Mouse (Mus musculus) left cerebral cortex, postnatal 25 days (tissue): ENCODE measurements at regions not wholly inside any gene's neighbourhood (a gene's known extent, or its start where the extent isn't known, plus 50 kb on each side); places are given as distances from the start of the nearest gene placed in this dataset.

Experiments
- DNase-seq, 2 experiments: peaks; one replicate each; pipeline ENCODE4 v3.0.0; 2022; ENCODE audit warnings: low spot score in 2 of 2, mixed read lengths in 1 of 2
- intact Hi-C: fragments of 180-260 bp; cut with DNase I; formaldehyde crosslinking; loops from one replicate; pipeline ENCODE4 v1.15.1; 2025

- no peak for DNase-seq
- intact Hi-C loops, result no loop called here
Observed at GRCm38 (mm10) chr12:71370091-71370490, 60.4 kb downstream of the Dact1 start.

GRCm38 (mm10) chr12:71371948-71372347 is 62.3 kb downstream of the Dact1 start:
- intact Hi-C loops, result no loop called here
- DNase-seq, result no peak

- intact Hi-C loops, result no loop called here
- no peak for DNase-seq
Observed at GRCm38 (mm10) chr12:71373633-71374032, 63.9 kb downstream of the Dact1 start.

- DNase-seq, result peak; percentile 13 to 61
Observed at GRCm38 (mm10) chr12:71376446-71376845, 66.8 kb downstream of the Dact1 start.

GRCm38 (mm10) chr12:71376966-71377365 is 67.3 kb downstream of the Dact1 start:
- intact Hi-C loops, result no loop called here
- DNase-seq, result no peak

More at GRCm38 (mm10) chr12:71376446-71376845, 66.8 kb downstream of the Dact1 start:
- intact Hi-C loops, result no loop called here

GRCm38 (mm10) chr12:71379626-71380423 is 70.1 kb downstream of the Dact1 start:
- intact Hi-C loops, result no loop called here
- no peak for DNase-seq

- intact Hi-C loops, result no loop called here
- DNase-seq, result no peak
Observed at GRCm38 (mm10) chr12:71380424-71380761, 70.7 kb downstream of the Dact1 start.

GRCm38 (mm10) chr12:71386251-71386650 is 76.6 kb downstream of the Dact1 start:
- intact Hi-C loops, result no loop called here
- no peak for DNase-seq

GRCm38 (mm10) chr12:71391481-71391880 is 81.8 kb downstream of the Dact1 start:
- DNase-seq, result peak in 1 of 2 experiments; percentile 58
- intact Hi-C loops, result no loop called here

GRCm38 (mm10) chr12:71393752-71394151 is 84.1 kb downstream of the Dact1 start:
- no peak for DNase-seq
- intact Hi-C loops, result no loop called here

GRCm38 (mm10) chr12:71397456-71397855 is 87.8 kb downstream of the Dact1 start:
- intact Hi-C loops, result no loop called here
- peak in 1 of 2 experiments; percentile 61 for DNase-seq

GRCm38 (mm10) chr12:71398701-71399100 is 89.0 kb downstream of the Dact1 start:
- intact Hi-C loops, result no loop called here
- peak in 1 of 2 experiments; percentile 12 for DNase-seq

GRCm38 (mm10) chr12:71400201-71400600 is 90.5 kb downstream of the Dact1 start:
- intact Hi-C loops, result no loop called here
- peak in 1 of 2 experiments; percentile 19 for DNase-seq

GRCm38 (mm10) chr12:71401621-71402416 is 92.1 kb downstream of the Dact1 start:
- intact Hi-C loops, result no loop called here
- no peak for DNase-seq

GRCm38 (mm10) chr12:71407294-71407693 is 97.6 kb downstream of the Dact1 start:
- DNase-seq, result no peak
- intact Hi-C loops, result no loop called here

GRCm38 (mm10) chr12:71408396-71409050 is 98.8 kb downstream of the Dact1 start:
- no peak for DNase-seq
- intact Hi-C loops, result no loop called here

- no peak for DNase-seq
- intact Hi-C loops, result no loop called here
Observed at GRCm38 (mm10) chr12:71412331-71412730, 102.6 kb downstream of the Dact1 start.

GRCm38 (mm10) chr12:71416968-71417367 is 107.3 kb downstream of the Dact1 start:
- intact Hi-C loops, result no loop called here
- no peak for DNase-seq

- intact Hi-C loops, result no loop called here
- no peak for DNase-seq
Observed at GRCm38 (mm10) chr12:71418186-71418585, 108.5 kb downstream of the Dact1 start.

GRCm38 (mm10) chr12:71419161-71419560 is 109.5 kb downstream of the Dact1 start:
- intact Hi-C loops, result no loop called here
- DNase-seq, result no peak
